Mouse (Mus musculus): ENCODE results near the gene Ccar1.

- TF ChIP-seq EP300 (IDR thresholded peaks at IDR 0.05; ENCODE audit: insufficient read depth, low read depth, low read length) (no peak), CTCF (IDR thresholded peaks at IDR 0.05) (no peak), POLR2A (IDR thresholded peaks at IDR 0.05; ENCODE audit: insufficient read depth, low read depth, low read length) (no peak)
Observed at GRCm38 (mm10) chr10:62794221-62794620, 2.1 kb upstream of the Ccar1 start.
